Mouse (Mus musculus) bone marrow macrophage, adult 2 months (primary cell): ENCODE results near the gene Ext2.

ENCODE experiments used
- CTCF ChIP-seq: IDR thresholded peaks from 2 replicates; pipeline ENCODE4 v1.5.1; 2012; ENCODE audit warnings: low read depth, mild to moderate bottlenecking, low read length, moderate library complexity
- POLR2A ChIP-seq: IDR thresholded peaks from 2 replicates; pipeline ENCODE4 v1.6.1; 2012; ENCODE audit warnings: mild to moderate bottlenecking, low read depth, low read length, borderline replicate concordance

- TF ChIP-seq CTCF (no peak), POLR2A (no peak)
These were observed 74.7 kb downstream of the Ext2 start for GRCm38 (mm10) chr2:93747538-93748126.
